Mouse (Mus musculus): ENCODE measurements at regions not wholly inside any gene's neighbourhood (a gene's known extent, or its start where the extent isn't known, plus 50 kb on each side); places are given as distances from the start of the nearest gene placed in this dataset.
A peak's percentile ranks its signal among the peaks of the same experiment; 100 is the strongest.

DNA sequence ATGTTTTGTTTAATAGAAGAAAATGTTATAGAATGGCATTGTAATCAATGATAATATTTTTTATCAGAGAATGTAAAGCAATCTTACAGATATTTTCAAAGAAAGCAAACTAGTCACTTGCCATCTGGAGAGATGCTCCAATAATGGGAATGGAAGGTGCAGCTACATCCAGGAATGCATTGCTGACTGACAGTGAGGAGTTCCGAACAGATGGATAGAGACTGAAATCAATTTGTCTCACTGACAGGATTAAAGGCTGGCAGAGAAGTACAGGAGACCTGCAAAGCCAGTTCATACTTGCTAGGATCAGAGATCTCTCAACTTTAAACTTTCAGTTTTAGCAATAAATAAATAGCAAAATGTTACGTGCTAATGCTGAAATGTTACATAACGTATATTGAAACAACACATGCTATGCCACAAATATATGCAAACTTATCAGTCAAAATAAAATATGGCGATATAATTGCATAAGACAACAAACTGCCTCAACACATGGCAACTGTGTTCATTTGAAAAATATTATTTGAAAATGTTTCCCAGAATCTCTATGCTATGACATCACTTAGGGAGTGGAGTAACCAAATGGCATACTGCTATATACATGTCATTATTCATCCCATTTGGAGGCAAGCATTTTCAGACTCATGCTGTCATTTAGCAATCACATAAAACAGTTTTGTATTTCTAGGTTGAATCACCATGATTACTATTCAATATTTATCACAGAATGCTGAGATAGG is 78.1 kb downstream of the Pom121l12 start:
- DNase-seq = peak; percentile 2

DNA sequence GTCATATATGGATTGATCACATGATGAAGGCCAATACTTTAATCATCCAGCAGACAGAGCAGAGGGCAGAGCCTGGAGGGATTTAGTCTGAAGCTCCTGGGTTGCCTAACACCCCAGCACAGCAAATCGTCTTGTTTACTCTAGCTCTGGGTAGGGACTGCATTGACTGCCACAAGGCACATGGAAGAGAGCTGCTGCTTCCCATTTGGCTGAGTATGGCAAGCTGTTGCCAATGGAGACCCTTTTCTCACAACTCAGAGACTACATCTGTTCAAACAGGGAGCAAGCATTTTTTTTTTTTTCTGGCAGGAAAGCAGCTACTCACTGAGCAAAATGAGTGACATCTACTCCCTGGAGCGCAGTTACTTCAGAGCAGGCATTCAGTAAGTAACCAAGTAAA is 101.6 kb downstream of the Pom121l12 start:
- peak; percentile 40 for DNase-seq
